Mouse (Mus musculus): Measurements from ENCODE around the gene Tssc4. TPM values are rescaled to one million over a fixed set of nuclear protein-coding genes. Genes with fewer than 3 reads are reported as not detected.

Gene Tssc4
- total and polyA plus RNA-seq, 3 experiments, result 75.6 to 76.9 TPM; not detected in 1

- peak; percentile 39 for DNase-seq (ENCODE audit: low read depth, low spot score)
- TF ChIP-seq NELFE (IDR thresholded peaks at IDR 0.05; ENCODE audit: low read depth, low read length) (no peak), TBP (IDR thresholded peaks at IDR 0.05; ENCODE audit: low read depth, low read length) (no peak), JUND (IDR thresholded peaks at IDR 0.05; ENCODE audit: low read depth, low read length) (no peak), ZC3H11A (IDR thresholded peaks at IDR 0.05; ENCODE audit: low read depth, low read length) (no peak), HCFC1 (IDR thresholded peaks at IDR 0.05; ENCODE audit: low read depth, low read length) (no peak), ZMIZ1 (IDR thresholded peaks at IDR 0.05; ENCODE audit: low read depth, low read length) (no peak)
- Histone ChIP-seq H3K4me1 (ENCODE audit: control insufficient read depth in 1 of 2, insufficient read depth in 2 of 2, low read length in 2 of 2) (peaks cover 4 to 9% of the 10 kb centered on the region in 2 experiments), H3K36me3 (ENCODE audit: control insufficient read depth in 1 of 2, insufficient read depth in 2 of 2, low read length in 2 of 2) (no peaks in the 10 kb centered on the region), H3K27me3 (ENCODE audit: control insufficient read depth in 1 of 2, insufficient read depth in 2 of 2, low read length in 2 of 2) (peaks cover 0 to 1% of the 10 kb centered on the region in 2 experiments; a peak in 1 of 4 replicates), H3K27ac (ENCODE audit: control insufficient read depth, low read depth, low read length) (no peak overlapping the region), H3K9me3 (replicated peaks; ENCODE audit: insufficient read depth, low read length) (no peaks in the 10 kb centered on the region), H3K9ac (ENCODE audit: control insufficient read depth, low read depth, low read length, poor library complexity, severe bottlenecking) (no peak overlapping the region), H3K4me3 (ENCODE audit: control insufficient read depth in 1 of 2, insufficient read depth in 1 of 2, low read depth in 2 of 2, low read length in 2 of 2) (no peak overlapping the region), H3K79me2 (ENCODE audit: control insufficient read depth, insufficient read depth, low read length, poor library complexity) (no peaks in the 10 kb centered on the region)
Measured at GRCm38 (mm10) chr7:143111719-143112118, 42.7 kb downstream of the Tssc4 start.

DNA sequence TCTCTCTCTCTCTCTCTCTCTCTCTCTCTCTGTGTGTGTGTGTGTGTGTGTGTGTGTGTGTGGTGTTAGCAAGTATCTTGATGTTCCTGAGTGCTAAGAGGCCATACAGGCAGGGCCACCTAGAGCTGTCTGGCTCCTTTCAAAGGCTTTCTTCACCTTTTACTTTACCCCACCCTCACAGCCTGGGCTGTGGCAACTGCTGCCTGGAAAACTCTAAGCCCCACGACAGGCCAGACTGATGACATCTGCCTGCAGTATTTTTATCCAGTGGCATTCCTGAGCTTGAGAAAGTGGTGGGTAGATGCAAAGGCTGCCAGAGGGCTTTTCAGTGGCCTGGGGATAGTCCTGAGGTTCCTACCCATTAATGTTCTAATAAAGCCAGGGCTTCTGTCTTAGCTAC is 43.3 kb downstream of the Tssc4 start:
- no peak overlapping the region for H3K4me3 ChIP-seq (ENCODE audit: control insufficient read depth in 1 of 2, insufficient read depth in 1 of 2, low read depth in 2 of 2, low read length in 2 of 2)
- H3K27me3 ChIP-seq (ENCODE audit: control insufficient read depth in 1 of 2, insufficient read depth in 2 of 2, low read length in 2 of 2), result peaks cover 0 to 1% of the 10 kb centered on the region in 2 experiments; a peak in 1 of 4 replicates
- TF ChIP-seq TBP (IDR thresholded peaks at IDR 0.05; ENCODE audit: low read depth, low read length) (no peak), ZC3H11A (IDR thresholded peaks at IDR 0.05; ENCODE audit: low read depth, low read length) (no peak), EP300 (IDR thresholded peaks at IDR 0.05; ENCODE audit: low read depth in 1 of 2, low read length in 2 of 2) (no peak), CHD2 (IDR thresholded peaks at IDR 0.05; ENCODE audit: low read length) (no peak), NRF1 (IDR thresholded peaks at IDR 0.05; ENCODE audit: insufficient read depth, low read depth, low read length, poor library complexity, severe bottlenecking) (no peak)

GRCm38 (mm10) chr7:143114773-143115172 is 45.7 kb downstream of the Tssc4 start:
- no peaks in the 10 kb centered on the region for H3K79me2 ChIP-seq (ENCODE audit: control insufficient read depth, insufficient read depth, low read length, poor library complexity)
- H3K9ac ChIP-seq (ENCODE audit: control insufficient read depth, low read depth, low read length, poor library complexity, severe bottlenecking), result no peak overlapping the region
- no peak for DNase-seq (ENCODE audit: low read depth, low spot score)
- H3K9me3 ChIP-seq (replicated peaks; ENCODE audit: insufficient read depth, low read length), result no peaks in the 10 kb centered on the region
- no peak overlapping the region for H3K4me3 ChIP-seq (ENCODE audit: control insufficient read depth in 1 of 2, insufficient read depth in 1 of 2, low read depth in 2 of 2, low read length in 2 of 2)
- peaks cover 5 to 20% of the 10 kb centered on the region in 2 experiments for H3K4me1 ChIP-seq (ENCODE audit: control insufficient read depth in 1 of 2, insufficient read depth in 2 of 2, low read length in 2 of 2)
- no peak overlapping the region for H3K27ac ChIP-seq (ENCODE audit: control insufficient read depth, low read depth, low read length)
- no peaks in the 10 kb centered on the region for H3K27me3 ChIP-seq (ENCODE audit: control insufficient read depth in 1 of 2, insufficient read depth in 2 of 2, low read length in 2 of 2)
- H3K36me3 ChIP-seq (ENCODE audit: control insufficient read depth in 1 of 2, insufficient read depth in 2 of 2, low read length in 2 of 2), result peaks cover 0 to 6% of the 10 kb centered on the region in 2 experiments; a peak in 2 of 4 replicates
- TF ChIP-seq HCFC1 (IDR thresholded peaks at IDR 0.05; ENCODE audit: low read depth, low read length), result no peak
- TF ChIP-seq SIN3A (IDR thresholded peaks at IDR 0.05; ENCODE audit: low read length), result no peak
- TF ChIP-seq RCOR1 (IDR thresholded peaks at IDR 0.05; ENCODE audit: low read depth, low read length), result no peak
- no peak for TF ChIP-seq NRF1 (IDR thresholded peaks at IDR 0.05; ENCODE audit: insufficient read depth, low read depth, low read length, poor library complexity, severe bottlenecking)
- no peak for TF ChIP-seq MEF2A (IDR thresholded peaks at IDR 0.05; ENCODE audit: extremely low read depth, insufficient replicate concordance, low read depth, low read length, poor library complexity, severe bottlenecking)
- no peak for TF ChIP-seq POLR2A (IDR thresholded peaks at IDR 0.05; ENCODE audit: control insufficient read depth in 1 of 2, insufficient read depth in 1 of 2, low read depth in 1 of 2, low read length in 2 of 2, poor library complexity in 1 of 2)
- no peak for TF ChIP-seq JUND (IDR thresholded peaks at IDR 0.05; ENCODE audit: low read depth, low read length)
- no peak for TF ChIP-seq E2F4 (IDR thresholded peaks at IDR 0.05; ENCODE audit: borderline replicate concordance, low read depth, low read length)
- TF ChIP-seq NELFE (IDR thresholded peaks at IDR 0.05; ENCODE audit: low read depth, low read length), result no peak
- no peak for TF ChIP-seq MAX (IDR thresholded peaks at IDR 0.05; ENCODE audit: low read length)
- peak in 2 of 3 experiments; percentile 37 to 46; a peak in 3 of 6 replicates for TF ChIP-seq CTCF (IDR thresholded peaks at IDR 0.05 in 2 of 3, conservative IDR thresholded peaks at IDR 0.05 in 1 of 3; ENCODE audit: control insufficient read depth in 1 of 3, insufficient read depth in 1 of 3, low read depth in 2 of 3, low read length in 3 of 3, poor library complexity in 1 of 3, severe bottlenecking in 1 of 3)
- TF ChIP-seq SMC3 (IDR thresholded peaks at IDR 0.05; ENCODE audit: low read depth, low read length), result peak; percentile 15; the same call in 1 of the 2 replicates
- no peak for TF ChIP-seq TAL1 (IDR thresholded peaks at IDR 0.05; ENCODE audit: low read length)
- TF ChIP-seq POLR2AphosphoS5 (IDR thresholded peaks at IDR 0.05; ENCODE audit: borderline replicate concordance, low read depth, low read length), result no peak
- no peak for TF ChIP-seq CHD2 (IDR thresholded peaks at IDR 0.05; ENCODE audit: low read length)
- TF ChIP-seq UBTF (IDR thresholded peaks at IDR 0.05; ENCODE audit: borderline replicate concordance, insufficient read depth, low read depth, low read length), result no peak
- no peak for TF ChIP-seq TBP (IDR thresholded peaks at IDR 0.05; ENCODE audit: low read depth, low read length)
- no peak for TF ChIP-seq ELF1 (IDR thresholded peaks at IDR 0.05; ENCODE audit: low read depth, low read length)
- no peak for TF ChIP-seq USF1 (IDR thresholded peaks at IDR 0.05; ENCODE audit: low read depth, low read length)
- TF ChIP-seq ZKSCAN1 (IDR thresholded peaks at IDR 0.05; ENCODE audit: low read depth, low read length), result no peak
- TF ChIP-seq RAD21 (IDR thresholded peaks at IDR 0.05; ENCODE audit: low read depth, low read length), result peak; percentile 38

More for the DNA sequence above, 43.3 kb downstream of the Tssc4 start:
- Histone ChIP-seq H3K4me1 (ENCODE audit: control insufficient read depth in 1 of 2, insufficient read depth in 2 of 2, low read length in 2 of 2) (peaks cover 3 to 7% of the 10 kb centered on the region in 2 experiments; a peak in 2 of 4 replicates), H3K27ac (ENCODE audit: control insufficient read depth, low read depth, low read length) (no peak overlapping the region), H3K79me2 (ENCODE audit: control insufficient read depth, insufficient read depth, low read length, poor library complexity) (no peaks in the 10 kb centered on the region), H3K9me3 (replicated peaks; ENCODE audit: insufficient read depth, low read length) (no peaks in the 10 kb centered on the region), H3K9ac (ENCODE audit: control insufficient read depth, low read depth, low read length, poor library complexity, severe bottlenecking) (no peak overlapping the region), H3K36me3 (ENCODE audit: control insufficient read depth in 1 of 2, insufficient read depth in 2 of 2, low read length in 2 of 2) (no peaks in the 10 kb centered on the region)
- no peak for DNase-seq (ENCODE audit: low read depth, low spot score)

All from MEL (cell line).